In genomic region chr11:89297521-89297920, GRCm38 (mm10) we compare ENCODE assay signal across 9 mouse cellular contexts. TPM values are rescaled to one million over a fixed set of nuclear protein-coding genes. Genes with fewer than 3 reads are reported as not detected.
DNase-seq lines count a peak whose midpoint lies in the region; ATAC-seq lines count a peak whose summit lies in the region.
"Had no signal": no experiment of that assay in that cellular context is flagged by ENCODE, and none has a peak within 500 bp of the region (broad histone marks: within the 10 kb centered on the region; RNA-seq: fewer than 3 reads in every experiment).

No protein-coding gene starts in this region.

- DNase-seq in limb, embryonic 10.5 days (ENCODE audit: low spot score): no peak
- no peak for DNase-seq in adrenal gland, postnatal 36 days
- no peak for DNase-seq in adrenal gland, postnatal 14 days

- H3K4me1 ChIP-seq in limb, embryonic 12.5 days (replicated peaks): peaks cover 30% of the 10 kb centered on the region
- peaks cover 47% of the 10 kb centered on the region for H3K4me1 ChIP-seq in limb, embryonic 10.5 days
- H3K4me1 ChIP-seq in embryonic facial prominence, embryonic 12.5 days: peaks cover 30% of the 10 kb centered on the region
- H3K4me1 ChIP-seq in hindbrain, embryonic 16.5 days (ENCODE audit: control insufficient read depth, insufficient read depth, low read depth, low read length): peaks cover 23% of the 10 kb centered on the region
- H3K4me1 ChIP-seq in neural tube, embryonic 13.5 days (replicated peaks): peaks cover 36% of the 10 kb centered on the region

- no peak overlapping the region for H3K9ac ChIP-seq in limb, embryonic 12.5 days (replicated peaks)
- 0 out of 2 replicates have a peak overlapping the region, but pooled peaks have one; percentile 25 for H3K9ac ChIP-seq in embryonic facial prominence, embryonic 12.5 days
- H3K9ac ChIP-seq in hindbrain, embryonic 16.5 days (ENCODE audit: low read depth, low read length): peak overlapping the region; percentile 35; the same call in 1 of the 2 replicates
- H3K9ac ChIP-seq in neural tube, embryonic 13.5 days: peak overlapping the region; percentile 63; the same call in 1 of the 2 replicates

- H3K4me2 ChIP-seq in limb, embryonic 12.5 days: peak overlapping the region; percentile 92
- peak overlapping the region; percentile 77 for H3K4me2 ChIP-seq in embryonic facial prominence, embryonic 12.5 days (replicated peaks)
- peak overlapping the region; percentile 91 for H3K4me2 ChIP-seq in hindbrain, embryonic 16.5 days (ENCODE audit: low read length)
- H3K4me2 ChIP-seq in neural tube, embryonic 13.5 days: peak overlapping the region; percentile 96

- no peaks in the 10 kb centered on the region for H3K36me3 ChIP-seq in limb, embryonic 12.5 days
- H3K36me3 ChIP-seq in limb, embryonic 10.5 days: no peaks in the 10 kb centered on the region
- no peaks in the 10 kb centered on the region for H3K36me3 ChIP-seq in embryonic facial prominence, embryonic 12.5 days
- no peaks in the 10 kb centered on the region for H3K36me3 ChIP-seq in hindbrain, embryonic 16.5 days (ENCODE audit: control insufficient read depth, insufficient read depth, low read length)
- H3K36me3 ChIP-seq in neural tube, embryonic 13.5 days: no peaks in the 10 kb centered on the region

- peak overlapping the region; percentile 50; the same call in 1 of the 2 replicates for H3K27ac ChIP-seq in limb, embryonic 12.5 days
- no peak overlapping the region for H3K27ac ChIP-seq in limb, embryonic 10.5 days
- H3K27ac ChIP-seq in embryonic facial prominence, embryonic 12.5 days: peak overlapping the region; percentile 73
- no peak overlapping the region for H3K27ac ChIP-seq in hindbrain, embryonic 16.5 days (ENCODE audit: low read depth, low read length)
- peak overlapping the region; percentile 64 for H3K27ac ChIP-seq in neural tube, embryonic 13.5 days (replicated peaks)

- 49% methylated on average over 5 of the region's 5 CpGs for WGBS in limb, embryonic 12.5 days
- WGBS in limb, embryonic 10.5 days: 46% methylated on average over 5 of the region's 5 CpGs
- 36% methylated on average over 5 of the region's 5 CpGs for WGBS in embryonic facial prominence, embryonic 12.5 days
- WGBS in hindbrain, embryonic 16.5 days: 41% methylated on average over 5 of the region's 5 CpGs
- WGBS in neural tube, embryonic 13.5 days: 34% methylated on average over 5 of the region's 5 CpGs

- ATAC-seq in limb, embryonic 12.5 days (ENCODE audit: insufficient number of reproducible peaks, insufficient read depth, low FRiP score, low TSS enrichment, low read depth): no peak
- no peak for ATAC-seq in embryonic facial prominence, embryonic 12.5 days (ENCODE audit: insufficient number of reproducible peaks, insufficient read depth, low FRiP score, low TSS enrichment)
- no peak for ATAC-seq in hindbrain, embryonic 16.5 days
- no peak for ATAC-seq in neural tube, embryonic 13.5 days (ENCODE audit: low read depth)
- no peak for ATAC-seq in inflammation-experienced regulatory T-cells, adult 6 months

- 0 out of 2 replicates have a peak overlapping the region, but pooled peaks have one; percentile 68 for H3K4me3 ChIP-seq in limb, embryonic 12.5 days (replicated peaks)
- H3K4me3 ChIP-seq in limb, embryonic 10.5 days: no peak overlapping the region
- H3K4me3 ChIP-seq in embryonic facial prominence, embryonic 12.5 days: peak overlapping the region; percentile 36; the same call in 1 of the 2 replicates
- H3K4me3 ChIP-seq in hindbrain, embryonic 16.5 days (ENCODE audit: low read length): no peak overlapping the region
- H3K4me3 ChIP-seq in neural tube, embryonic 13.5 days: peak overlapping the region; percentile 40; the same call in 1 of the 2 replicates

- peaks cover 2% of the 10 kb centered on the region; the same call in 1 of the 2 replicates for H3K9me3 ChIP-seq in limb, embryonic 12.5 days
- H3K9me3 ChIP-seq in limb, embryonic 10.5 days (replicated peaks): no peaks in the 10 kb centered on the region
- no peaks in the 10 kb centered on the region for H3K9me3 ChIP-seq in embryonic facial prominence, embryonic 12.5 days
- H3K9me3 ChIP-seq in hindbrain, embryonic 16.5 days (ENCODE audit: control insufficient read depth, low read length): no peaks in the 10 kb centered on the region
- H3K9me3 ChIP-seq in neural tube, embryonic 13.5 days: no peaks in the 10 kb centered on the region

- H3K27me3 ChIP-seq in limb, embryonic 12.5 days: peaks cover 51% of the 10 kb centered on the region
- H3K27me3 ChIP-seq in limb, embryonic 10.5 days (ENCODE audit: low read depth, poor library complexity, severe bottlenecking): peaks cover 67% of the 10 kb centered on the region
- peaks cover 14% of the 10 kb centered on the region for H3K27me3 ChIP-seq in embryonic facial prominence, embryonic 12.5 days
- H3K27me3 ChIP-seq in hindbrain, embryonic 16.5 days (replicated peaks; ENCODE audit: control insufficient read depth, insufficient read depth, low read length): 0 out of 2 replicates have a peak, but pooled peaks cover 3% of the 10 kb centered on the region
- H3K27me3 ChIP-seq in neural tube, embryonic 13.5 days: peaks cover 31% of the 10 kb centered on the region; the same call in 1 of the 2 replicates

RNA-seq across cellular contexts. Expression of gene Nog, which starts 4.6 kb away (rescaled TPM):
- 11.1 TPM in 2 replicates for polyA plus RNA-seq in limb, embryonic 12.5 days (2016; fragmentation: Nextera tagmentation; extraction: Ambion mirVana)
- 0.16 and 0.89 TPM in 2 replicates for polyA plus RNA-seq in limb, embryonic 10.5 days (2016; fragmentation: Nextera tagmentation; extraction: Ambion mirVana)
- polyA plus RNA-seq in embryonic facial prominence, embryonic 12.5 days (2016; fragmentation: Nextera tagmentation; extraction: Ambion mirVana): 6.8 and 7.4 TPM in 2 replicates
- polyA plus RNA-seq in hindbrain, embryonic 16.5 days (2015; fragmentation: Nextera tagmentation; extraction: Ambion mirVana): 2.8 and 3.6 TPM in 2 replicates
- 2.6 and 3.4 TPM in 2 replicates for polyA plus RNA-seq in neural tube, embryonic 13.5 days (2015; fragmentation: Nextera tagmentation; extraction: Ambion mirVana)
- not detected for polyA plus RNA-seq in inflammation-experienced regulatory T-cells, adult 6 months (2017; shearing (Covaris generic))
- total RNA-seq in adrenal gland, postnatal 36 days (2021): under 1 TPM; 0.16 to 0.60 TPM
- total RNA-seq in adrenal gland, postnatal 14 days (2021): 0.64 and 0.85 TPM in 2 replicates
- total RNA-seq: megakaryocyte-erythroid progenitor cell, adult 5-6 weeks had no signal

Comparison
In these comparisons a context has a peak if more than half of its experiments do, and no peak if none do; other contexts are left out.
1. H3K27ac ChIP-seq: peak in limb, embryonic 12.5 days (single experiment), embryonic facial prominence, embryonic 12.5 days (single experiment) and neural tube, embryonic 13.5 days (single experiment); none in limb, embryonic 10.5 days (single experiment) and hindbrain, embryonic 16.5 days (single experiment).
2. H3K4me3 ChIP-seq: peak in limb, embryonic 12.5 days (single experiment), embryonic facial prominence, embryonic 12.5 days (single experiment) and neural tube, embryonic 13.5 days (single experiment); none in limb, embryonic 10.5 days (single experiment) and hindbrain, embryonic 16.5 days (single experiment).
3. Peak in every context shown above with its lines, with median percentiles within 50 percentile points of each other: H3K4me2 ChIP-seq.